Mouse (Mus musculus): ENCODE measurements around the gene Rasgef1c. TPM values are rescaled to one million over a fixed set of nuclear protein-coding genes. Genes with fewer than 3 reads are reported as not detected.

The Rasgef1c gene
- polyA plus RNA-seq, 1 experiment = 0.52 TPM

DNA sequence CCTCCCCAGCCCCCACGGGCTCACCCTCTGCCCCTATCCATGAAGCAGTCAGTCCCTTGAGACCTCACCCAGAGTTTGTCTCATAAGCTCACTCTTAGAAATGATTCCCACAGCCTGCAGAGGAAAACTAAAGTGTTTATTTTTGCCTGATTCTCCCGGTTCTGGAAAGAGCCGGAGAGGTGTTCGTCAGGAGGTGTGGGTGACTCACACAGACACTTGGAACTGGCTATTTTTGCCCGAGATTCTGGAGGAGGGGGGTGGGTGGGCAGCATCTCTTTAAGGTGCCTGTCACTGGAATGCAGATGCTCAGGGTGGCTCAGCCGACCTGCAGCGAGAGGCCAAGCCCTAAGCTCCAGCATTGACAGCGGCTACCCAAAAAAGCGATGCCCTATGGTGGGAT, 34.8 kb downstream of the Rasgef1c start:
- H3K27me3 ChIP-seq (ENCODE audit: control insufficient read depth, insufficient read depth, low read length) = no peaks in the 10 kb centered on the region
- no peaks in the 10 kb centered on the region for H3K36me3 ChIP-seq (ENCODE audit: control insufficient read depth, insufficient read depth, low read length)
- no peak for TF ChIP-seq CTCF (IDR thresholded peaks at IDR 0.05; ENCODE audit: extremely low read depth, insufficient read length, insufficient replicate concordance, low read depth, low read length)
- WGBS = 73% methylated on average over 9 of the region's 9 CpGs
- no peaks in the 10 kb centered on the region for H3K4me1 ChIP-seq (ENCODE audit: control insufficient read depth, insufficient read depth, insufficient read length, low read length)
- no peak overlapping the region for H3K27ac ChIP-seq (ENCODE audit: insufficient read depth, low read depth, low read length)
- no peak overlapping the region for H3K4me3 ChIP-seq (ENCODE audit: low read depth, low read length)

DNA sequence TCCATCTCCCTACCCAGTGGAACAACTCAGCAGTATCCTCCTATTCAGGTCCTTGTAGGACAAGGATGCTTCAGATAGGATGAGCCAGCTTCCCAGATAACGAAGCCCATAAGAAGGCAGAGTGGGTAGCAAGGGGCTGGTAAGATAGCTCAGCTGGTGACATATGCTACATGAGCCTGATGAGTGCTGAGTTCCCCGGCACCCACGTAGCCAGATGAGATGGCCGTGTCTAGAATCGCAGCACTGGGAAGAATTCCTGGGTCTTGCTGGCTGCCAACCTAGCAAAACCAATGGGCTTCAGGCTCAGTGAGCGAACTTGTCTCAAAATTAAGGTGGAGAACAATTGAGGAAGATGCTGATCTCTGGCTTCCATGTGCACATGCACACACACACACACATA, 36.1 kb downstream of the Rasgef1c start:
- Histone ChIP-seq H3K36me3 (ENCODE audit: control insufficient read depth, insufficient read depth, low read length) (no peaks in the 10 kb centered on the region), H3K27ac (ENCODE audit: insufficient read depth, low read depth, low read length) (no peak overlapping the region), H3K4me1 (ENCODE audit: control insufficient read depth, insufficient read depth, insufficient read length, low read length) (no peaks in the 10 kb centered on the region), H3K27me3 (ENCODE audit: control insufficient read depth, insufficient read depth, low read length) (no peaks in the 10 kb centered on the region), H3K4me3 (ENCODE audit: low read depth, low read length) (no peak overlapping the region)
- 93% methylated on average over 6 of the region's 6 CpGs for WGBS
- no peak for TF ChIP-seq POLR2A (IDR thresholded peaks at IDR 0.05; ENCODE audit: low read depth, low read length)
- no peak for TF ChIP-seq CTCF (IDR thresholded peaks at IDR 0.05; ENCODE audit: extremely low read depth, insufficient read length, insufficient replicate concordance, low read depth, low read length)

DNA sequence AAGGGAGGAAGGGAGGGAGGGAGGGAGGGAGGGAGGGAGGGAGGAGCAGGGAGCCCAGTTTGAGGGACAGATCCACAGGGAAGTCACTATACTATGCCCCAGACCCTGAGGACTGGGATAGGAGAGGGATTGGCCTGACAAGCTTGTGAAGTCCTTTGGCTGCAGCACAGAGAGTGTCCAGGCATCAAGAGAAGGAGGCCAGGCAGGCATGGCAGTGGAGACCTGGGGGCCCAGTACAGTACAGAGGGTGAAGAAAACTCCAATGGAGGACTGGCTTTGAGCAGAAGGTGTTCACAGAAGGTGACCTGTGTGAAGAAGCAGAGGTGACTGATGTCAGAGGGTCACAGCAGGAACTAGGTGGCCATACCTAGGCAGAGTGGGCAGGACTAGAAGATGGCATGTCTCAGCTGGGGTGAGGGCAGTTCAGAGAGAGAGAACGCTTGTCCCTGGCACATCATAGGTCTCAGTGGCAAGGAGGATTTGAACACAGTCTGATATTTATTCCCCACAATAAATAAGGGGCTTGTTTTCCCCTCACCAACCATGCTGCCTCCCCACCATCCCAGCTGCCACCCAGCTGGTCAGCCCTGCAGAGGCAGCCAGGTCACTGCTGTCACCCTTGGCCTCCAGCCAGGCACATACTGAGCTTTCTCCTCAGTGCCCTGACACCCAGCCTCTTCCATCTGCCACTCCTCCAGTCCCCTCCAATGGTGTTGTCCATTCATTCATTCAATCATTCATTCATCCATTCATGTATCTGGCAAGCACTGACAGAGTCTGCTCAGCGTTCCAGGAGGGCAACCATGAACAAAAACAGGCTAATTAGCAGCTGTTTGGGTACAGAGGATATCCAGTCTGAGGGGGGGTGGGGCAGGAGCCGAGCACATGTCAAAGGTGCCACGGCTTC, 36.9 kb downstream of the Rasgef1c start:
- Histone ChIP-seq H3K27ac (ENCODE audit: insufficient read depth, low read depth, low read length) (no peak overlapping the region), H3K27me3 (ENCODE audit: control insufficient read depth, insufficient read depth, low read length) (no peaks in the 10 kb centered on the region), H3K4me3 (ENCODE audit: low read depth, low read length) (no peak overlapping the region), H3K36me3 (ENCODE audit: control insufficient read depth, insufficient read depth, low read length) (no peaks in the 10 kb centered on the region), H3K4me1 (ENCODE audit: control insufficient read depth, insufficient read depth, insufficient read length, low read length) (no peaks in the 10 kb centered on the region)
- WGBS = 56% methylated on average over 4 of the region's 4 CpGs
- TF ChIP-seq CTCF (IDR thresholded peaks at IDR 0.05; ENCODE audit: extremely low read depth, insufficient read length, insufficient replicate concordance, low read depth, low read length) (no peak), POLR2A (IDR thresholded peaks at IDR 0.05; ENCODE audit: low read depth, low read length) (no peak)

DNA sequence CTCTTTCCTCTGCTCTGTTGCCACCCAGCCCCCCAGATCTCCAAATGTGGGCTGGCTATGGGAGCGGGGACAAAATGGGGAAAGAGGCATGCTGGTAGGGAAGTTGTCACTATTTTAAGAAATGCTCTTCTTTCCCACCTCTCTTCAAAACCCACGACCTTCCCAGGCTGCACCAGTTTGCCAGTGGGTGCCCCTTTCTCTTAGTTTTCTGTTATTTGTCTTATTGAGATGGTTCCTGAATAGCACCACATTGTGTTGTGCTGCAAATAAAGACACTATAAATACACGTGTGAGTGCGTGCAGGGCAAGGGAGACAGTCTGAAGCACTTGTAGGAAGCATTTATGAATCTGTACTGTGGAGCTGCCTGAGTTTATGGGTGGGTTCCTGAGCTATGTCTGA, 41.2 kb downstream of the Rasgef1c start:
- H3K4me1 ChIP-seq (ENCODE audit: control insufficient read depth, insufficient read depth, insufficient read length, low read length) = no peaks in the 10 kb centered on the region
- H3K4me3 ChIP-seq (ENCODE audit: low read depth, low read length) = no peak overlapping the region
- no peaks in the 10 kb centered on the region for H3K36me3 ChIP-seq (ENCODE audit: control insufficient read depth, insufficient read depth, low read length)
- no peak overlapping the region for H3K27ac ChIP-seq (ENCODE audit: insufficient read depth, low read depth, low read length)
- WGBS = 57% methylated on average over 4 of the region's 4 CpGs
- no peaks in the 10 kb centered on the region for H3K27me3 ChIP-seq (ENCODE audit: control insufficient read depth, insufficient read depth, low read length)
- no peak for TF ChIP-seq CTCF (IDR thresholded peaks at IDR 0.05; ENCODE audit: extremely low read depth, insufficient read length, insufficient replicate concordance, low read depth, low read length)

DNA sequence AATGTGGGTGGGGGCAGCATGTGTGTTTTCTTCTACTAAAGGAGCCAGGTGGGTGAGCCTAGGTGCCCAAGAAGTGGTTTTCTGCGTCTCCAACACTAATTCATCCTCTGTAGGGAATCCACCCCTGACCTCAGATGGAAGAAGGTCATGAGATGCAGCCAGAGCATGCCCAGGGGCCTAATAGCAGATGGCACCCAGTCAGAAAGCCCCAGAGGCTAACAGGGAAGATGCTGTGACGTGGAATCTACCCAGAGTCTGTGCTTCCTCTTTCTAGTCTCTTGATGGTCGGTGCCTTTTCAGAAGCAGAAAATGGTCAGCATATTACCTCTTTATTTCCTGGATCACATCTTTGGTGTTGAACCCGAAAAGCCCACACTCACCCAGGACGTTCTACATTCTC, 42.3 kb downstream of the Rasgef1c start:
- H3K27ac ChIP-seq (ENCODE audit: insufficient read depth, low read depth, low read length) = no peak overlapping the region
- H3K36me3 ChIP-seq (ENCODE audit: control insufficient read depth, insufficient read depth, low read length) = no peaks in the 10 kb centered on the region
- H3K27me3 ChIP-seq (ENCODE audit: control insufficient read depth, insufficient read depth, low read length) = no peaks in the 10 kb centered on the region
- H3K4me1 ChIP-seq (ENCODE audit: control insufficient read depth, insufficient read depth, insufficient read length, low read length) = no peaks in the 10 kb centered on the region
- 75% methylated on average over 5 of the region's 5 CpGs for WGBS
- no peak overlapping the region for H3K4me3 ChIP-seq (ENCODE audit: low read depth, low read length)
- TF ChIP-seq POLR2A (IDR thresholded peaks at IDR 0.05; ENCODE audit: low read depth, low read length) (no peak), CTCF (IDR thresholded peaks at IDR 0.05; ENCODE audit: extremely low read depth, insufficient read length, insufficient replicate concordance, low read depth, low read length) (no peak)

DNA sequence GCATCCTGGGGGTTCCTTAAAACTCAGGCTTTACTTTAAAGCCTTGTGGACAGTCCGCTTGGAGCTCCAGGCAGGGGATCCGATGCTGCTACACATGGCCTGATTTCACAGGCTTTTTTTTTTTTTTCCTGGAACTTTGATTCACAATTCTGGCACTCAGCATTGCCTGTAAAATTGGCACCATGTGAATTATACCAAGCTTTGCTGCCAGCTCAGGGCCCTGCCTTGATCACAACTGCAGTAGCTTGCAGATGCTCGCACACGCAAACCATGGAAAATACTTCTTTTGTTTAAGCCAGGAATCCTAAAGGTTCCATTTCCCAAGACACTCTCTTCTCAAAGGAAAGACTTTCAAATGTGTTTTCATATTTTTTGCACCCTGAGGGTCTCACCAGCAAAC, 44.1 kb downstream of the Rasgef1c start:
- Histone ChIP-seq H3K27ac (ENCODE audit: insufficient read depth, low read depth, low read length) (no peak overlapping the region), H3K4me1 (ENCODE audit: control insufficient read depth, insufficient read depth, insufficient read length, low read length) (no peaks in the 10 kb centered on the region), H3K4me3 (ENCODE audit: low read depth, low read length) (no peak overlapping the region), H3K27me3 (ENCODE audit: control insufficient read depth, insufficient read depth, low read length) (no peaks in the 10 kb centered on the region), H3K36me3 (ENCODE audit: control insufficient read depth, insufficient read depth, low read length) (no peaks in the 10 kb centered on the region)
- 96% methylated on average over 4 of the region's 4 CpGs for WGBS
- TF ChIP-seq CTCF (IDR thresholded peaks at IDR 0.05; ENCODE audit: extremely low read depth, insufficient read length, insufficient replicate concordance, low read depth, low read length) (no peak), POLR2A (IDR thresholded peaks at IDR 0.05; ENCODE audit: low read depth, low read length) (no peak)

DNA sequence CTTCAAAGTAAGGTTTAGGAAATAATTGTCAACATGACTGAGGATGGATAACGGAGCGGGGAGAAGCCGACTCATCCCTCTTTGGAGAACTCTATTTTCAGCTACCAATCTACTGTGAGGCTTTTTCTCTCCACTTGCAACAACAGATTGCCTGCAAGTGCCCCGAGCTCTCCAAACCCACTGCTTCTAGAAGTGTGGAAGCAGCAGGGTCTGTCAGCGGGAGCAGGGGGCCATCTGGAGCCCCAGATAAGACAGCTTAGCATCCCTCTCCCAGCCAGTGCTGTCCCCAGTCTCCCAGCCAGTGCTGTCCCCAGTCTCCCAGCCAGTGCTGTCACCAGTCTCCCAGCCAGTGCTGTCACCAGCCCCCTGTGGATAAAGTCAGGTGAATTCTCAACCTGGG, 48.2 kb downstream of the Rasgef1c start:
- H3K36me3 ChIP-seq (ENCODE audit: control insufficient read depth, insufficient read depth, low read length) = no peaks in the 10 kb centered on the region
- H3K27me3 ChIP-seq (ENCODE audit: control insufficient read depth, insufficient read depth, low read length) = no peaks in the 10 kb centered on the region
- H3K27ac ChIP-seq (ENCODE audit: insufficient read depth, low read depth, low read length) = no peak overlapping the region
- H3K4me3 ChIP-seq (ENCODE audit: low read depth, low read length) = no peak overlapping the region
- no peak for TF ChIP-seq POLR2A (IDR thresholded peaks at IDR 0.05; ENCODE audit: low read depth, low read length)
- no peak for TF ChIP-seq CTCF (IDR thresholded peaks at IDR 0.05; ENCODE audit: extremely low read depth, insufficient read length, insufficient replicate concordance, low read depth, low read length)
- 88% methylated on average over 5 of the region's 5 CpGs for WGBS
- H3K4me1 ChIP-seq (ENCODE audit: control insufficient read depth, insufficient read depth, insufficient read length, low read length) = no peaks in the 10 kb centered on the region

All from small intestine, adult 2 months (tissue).